Mouse (Mus musculus): Measurements from ENCODE around the gene Vmn2r7. TPM values are rescaled to one million over a fixed set of nuclear protein-coding genes. Genes with fewer than 3 reads are reported as not detected.
"Not testable (repeated sequence)": the region's sequence is repeated elsewhere in the genome, so short reads cannot be mapped to it uniquely, and the experiment has no call there.

Gene Vmn2r7
- polyA plus RNA-seq, 1 experiment from 2014 or later = not detected

- Histone ChIP-seq H3K27ac (ENCODE audit: low read length) (no peak overlapping the region), H3K27me3 (ENCODE audit: control insufficient read depth, insufficient read depth, low read depth, low read length) (no peaks in the 10 kb centered on the region), H3K9ac (ENCODE audit: low read depth, low read length) (no peak overlapping the region), H3K4me1 (ENCODE audit: control insufficient read depth, low read depth, low read length) (no peaks in the 10 kb centered on the region), H3K4me2 (ENCODE audit: low read depth, low read length) (no peak overlapping the region), H3K9me3 (replicated peaks; ENCODE audit: control insufficient read depth, low read length) (no peaks in the 10 kb centered on the region), H3K4me3 (ENCODE audit: low read depth, low read length) (no peak overlapping the region), H3K36me3 (ENCODE audit: control insufficient read depth, insufficient read depth) (no peaks in the 10 kb centered on the region)
- 70% methylated on average over 1 of the region's 1 CpGs for WGBS (ENCODE audit: insufficient replicate concordance)
- no peak for ATAC-seq (ENCODE audit: low read depth)
Measured at GRCm38 (mm10) chr3:64782901-64783300, 61.7 kb downstream of the Vmn2r7 start.

- no peak for ATAC-seq (ENCODE audit: low read depth)
- H3K4me1 ChIP-seq (ENCODE audit: control insufficient read depth, low read depth, low read length) = no peaks in the 10 kb centered on the region
- 47% methylated on average over 1 of the region's 1 CpGs for WGBS (ENCODE audit: insufficient replicate concordance)
- no peak overlapping the region for H3K4me3 ChIP-seq (ENCODE audit: low read depth, low read length)
- H3K27ac ChIP-seq (ENCODE audit: low read length) = no peak overlapping the region
- H3K36me3 ChIP-seq (ENCODE audit: control insufficient read depth, insufficient read depth) = no peaks in the 10 kb centered on the region
- H3K27me3 ChIP-seq (ENCODE audit: control insufficient read depth, insufficient read depth, low read depth, low read length) = no peaks in the 10 kb centered on the region
- H3K9me3 ChIP-seq (replicated peaks; ENCODE audit: control insufficient read depth, low read length) = no peaks in the 10 kb centered on the region
- H3K9ac ChIP-seq (ENCODE audit: low read depth, low read length) = no peak overlapping the region
- no peak overlapping the region for H3K4me2 ChIP-seq (ENCODE audit: low read depth, low read length)
Measured at GRCm38 (mm10) chr3:64772132-64772531, 72.4 kb downstream of the Vmn2r7 start.

- Histone ChIP-seq H3K4me3 (ENCODE audit: low read depth, low read length) (no peak overlapping the region), H3K9me3 (replicated peaks; ENCODE audit: control insufficient read depth, low read length) (no peaks in the 10 kb centered on the region), H3K27ac (ENCODE audit: low read length) (no peak overlapping the region), H3K4me2 (ENCODE audit: low read depth, low read length) (no peak overlapping the region), H3K4me1 (ENCODE audit: control insufficient read depth, low read depth, low read length) (no peaks in the 10 kb centered on the region), H3K36me3 (ENCODE audit: control insufficient read depth, insufficient read depth) (no peaks in the 10 kb centered on the region), H3K27me3 (ENCODE audit: control insufficient read depth, insufficient read depth, low read depth, low read length) (no peaks in the 10 kb centered on the region), H3K9ac (ENCODE audit: low read depth, low read length) (no peak overlapping the region)
- ATAC-seq (ENCODE audit: low read depth) = no peak
- WGBS (ENCODE audit: insufficient replicate concordance) = 55% methylated on average over 2 of the region's 2 CpGs
Measured at GRCm38 (mm10) chr3:64756145-64756544, 88.4 kb downstream of the Vmn2r7 start.

GRCm38 (mm10) chr3:64727187-64727970 is 117.2 kb downstream of the Vmn2r7 start:
- ATAC-seq (ENCODE audit: low read depth); H3K9ac ChIP-seq (ENCODE audit: low read depth, low read length); H3K27ac ChIP-seq (ENCODE audit: low read length); H3K9me3 ChIP-seq (replicated peaks; ENCODE audit: control insufficient read depth, low read length); H3K4me2 ChIP-seq (ENCODE audit: low read depth, low read length); H3K4me3 ChIP-seq (ENCODE audit: low read depth, low read length); H3K4me1 ChIP-seq (ENCODE audit: control insufficient read depth, low read depth, low read length); H3K27me3 ChIP-seq (ENCODE audit: control insufficient read depth, insufficient read depth, low read depth, low read length); H3K36me3 ChIP-seq (ENCODE audit: control insufficient read depth, insufficient read depth): not testable (repeated sequence)
- WGBS (ENCODE audit: insufficient replicate concordance) = 47% methylated on average over 3 of the region's 3 CpGs

GRCm38 (mm10) chr3:64725736-64726135 is 118.8 kb downstream of the Vmn2r7 start:
- H3K27ac ChIP-seq (ENCODE audit: low read length); H3K4me3 ChIP-seq (ENCODE audit: low read depth, low read length); H3K36me3 ChIP-seq (ENCODE audit: control insufficient read depth, insufficient read depth); H3K4me1 ChIP-seq (ENCODE audit: control insufficient read depth, low read depth, low read length); H3K9ac ChIP-seq (ENCODE audit: low read depth, low read length); H3K9me3 ChIP-seq (replicated peaks; ENCODE audit: control insufficient read depth, low read length); H3K4me2 ChIP-seq (ENCODE audit: low read depth, low read length); ATAC-seq (ENCODE audit: low read depth); H3K27me3 ChIP-seq (ENCODE audit: control insufficient read depth, insufficient read depth, low read depth, low read length): not testable (repeated sequence)
- 59% methylated on average over 1 of the region's 1 CpGs for WGBS (ENCODE audit: insufficient replicate concordance)

GRCm38 (mm10) chr3:64676069-64676468 is 168.5 kb downstream of the Vmn2r7 start:
- not testable (repeated sequence) for H3K4me3 ChIP-seq (ENCODE audit: low read depth, low read length); H3K9me3 ChIP-seq (replicated peaks; ENCODE audit: control insufficient read depth, low read length); H3K4me1 ChIP-seq (ENCODE audit: control insufficient read depth, low read depth, low read length); H3K9ac ChIP-seq (ENCODE audit: low read depth, low read length); ATAC-seq (ENCODE audit: low read depth); H3K4me2 ChIP-seq (ENCODE audit: low read depth, low read length); H3K36me3 ChIP-seq (ENCODE audit: control insufficient read depth, insufficient read depth); H3K27ac ChIP-seq (ENCODE audit: low read length); H3K27me3 ChIP-seq (ENCODE audit: control insufficient read depth, insufficient read depth, low read depth, low read length)
- WGBS (ENCODE audit: insufficient replicate concordance) = 49% methylated on average over 1 of the region's 1 CpGs
